Mouse (Mus musculus) forebrain, embryonic 14.5 days (tissue): ENCODE results near the gene Sepsecs. TPM values are rescaled to one million over a fixed set of nuclear protein-coding genes. Genes with fewer than 3 reads are reported as not detected.
A peak's percentile ranks its signal among the peaks of the same experiment; 100 is the strongest.

ENCODE experiments used
- ATAC-seq: fragments of 200-750 bp; cut with Nextera tagmentation; 2 replicates; pipeline ENCODE4 v1.8.0; 2017; ENCODE audit warnings: mild to moderate bottlenecking, moderate library complexity
- DNase-seq: peaks from one replicate; pipeline ENCODE4 v3.0.0-alpha.2; 2015; ENCODE audit warnings: low spot score
- H3K27ac ChIP-seq: fragments of 300-500 bp; sonication (generic); 2 replicates; pipeline ENCODE4 v1.5.1; 2014; ENCODE audit warnings: low read depth, mild to moderate bottlenecking, control low read depth, low read length, moderate library complexity
- H3K27me3 ChIP-seq: fragments of 300-500 bp; sonication (generic); replicated peaks from 2 replicates; pipeline ENCODE4 v1.6.1; 2014; ENCODE audit warnings: low read length, control low read depth, mixed read lengths; ENCODE audit not compliant: control insufficient read depth, insufficient read depth
- H3K36me3 ChIP-seq: fragments of 300-500 bp; sonication (generic); 2 replicates; pipeline ENCODE4 v1.6.1; 2014; ENCODE audit warnings: low read length, control low read depth; ENCODE audit not compliant: control insufficient read depth, insufficient read depth
- H3K4me1 ChIP-seq: fragments of 300-500 bp; sonication (generic); 2 replicates; pipeline ENCODE4 v1.6.1; 2014; ENCODE audit warnings: antibody characterized with exemption, low read length, control low read depth; ENCODE audit not compliant: control insufficient read depth, insufficient read depth
- H3K4me2 ChIP-seq: fragments of 300-500 bp; sonication (generic); 2 replicates; pipeline ENCODE4 v1.6.1; 2014; ENCODE audit warnings: mild to moderate bottlenecking, control low read depth, low read length
- H3K4me3 ChIP-seq: fragments of 300-500 bp; sonication (generic); 2 replicates; pipeline ENCODE4 v1.5.1; 2014; ENCODE audit warnings: low read depth, low read length, control low read depth
- H3K9ac ChIP-seq: fragments of 300-500 bp; sonication (generic); 2 replicates; pipeline ENCODE4 v1.6.1; 2014; ENCODE audit warnings: mild to moderate bottlenecking, low read length, control low read depth, moderate library complexity
- H3K9me3 ChIP-seq: fragments of 300-500 bp; sonication (generic); replicated peaks from 2 replicates; pipeline ENCODE4 v1.6.1; 2016; ENCODE audit warnings: low read length, control low read depth, mixed read lengths; ENCODE audit not compliant: control insufficient read depth
- WGBS: fragments of 180-500 bp; shearing (Covaris S2); extraction: QIAGEN DNeasy Blood & Tissue Kit; methylation state at CpG from one replicate; pipeline ENCODE4 v1.1.7; 2014; 5-methylcytosine and 5-hydroxymethylcytosine counted together
- polyA plus RNA-seq: library from polyadenylated mRNA; unstranded; fragments of >200 nt; fragmentation: Nextera tagmentation; extraction: Ambion mirVana; gene quantifications from 2 replicates; pipeline ENCODE4 v1.2.1, GENCODE M21; 2014

The Sepsecs gene
- polyA plus RNA-seq, 1 experiment from 2014 or later: 6.8 TPM

DNA sequence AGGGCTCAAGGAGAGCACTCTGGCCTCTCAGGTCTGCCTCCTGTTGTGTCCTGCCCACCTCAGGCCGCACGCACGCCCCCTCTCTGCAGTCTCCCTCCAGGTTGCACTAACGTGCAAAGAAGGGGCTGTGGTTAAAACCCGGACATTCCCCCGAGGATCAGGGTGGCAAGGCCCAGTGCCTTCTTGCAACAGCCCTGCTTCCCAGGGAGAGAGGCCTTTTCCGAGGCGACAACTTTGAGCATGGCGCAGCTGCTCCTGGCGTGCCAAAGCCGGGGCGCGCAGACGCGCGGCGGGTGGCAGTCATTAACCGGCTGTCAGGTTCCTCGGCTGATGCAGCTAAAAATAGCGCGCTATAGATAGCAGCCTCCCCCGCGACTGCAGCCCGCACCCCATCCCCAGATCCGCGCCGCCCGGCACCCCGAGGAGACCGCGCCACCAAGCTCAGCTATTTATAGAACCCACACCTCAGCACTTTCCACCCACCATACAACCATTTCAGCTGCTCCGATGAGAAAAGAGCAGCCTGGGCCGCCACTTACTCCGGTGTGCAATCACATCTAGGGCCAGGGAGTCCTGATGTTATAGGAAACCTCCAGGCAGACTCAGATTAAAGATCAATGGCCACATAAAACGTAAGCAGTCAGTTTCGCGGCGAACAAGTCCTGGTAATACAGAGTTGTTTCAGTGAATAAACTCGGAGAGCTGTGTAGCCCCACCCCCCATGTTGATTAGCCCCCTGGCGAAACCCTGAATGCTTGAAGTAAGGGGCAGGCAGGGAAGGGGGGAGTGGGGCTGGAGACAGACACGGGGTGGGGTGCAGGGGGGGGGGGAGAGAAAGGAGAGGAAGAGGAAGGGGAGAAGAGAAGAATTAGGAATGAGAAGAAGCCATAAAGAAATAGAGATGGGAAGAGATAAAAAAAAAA, 50.9 kb downstream of the Sepsecs start:
- Histone ChIP-seq H3K36me3 (no peaks in the 10 kb centered on the region), H3K4me2 (peak overlapping the region; percentile 75), H3K4me3 (peak overlapping the region; percentile 37), H3K4me1 (peaks cover 12% of the 10 kb centered on the region), H3K27me3 (no peaks in the 10 kb centered on the region), H3K9me3 (no peaks in the 10 kb centered on the region), H3K9ac (peak overlapping the region; percentile 44), H3K27ac (peak overlapping the region; percentile 72)
- DNase-seq (peak; percentile 89), ATAC-seq (peak; percentile 91)
- WGBS: under 1% methylated on average over 41 of the region's 41 CpGs

DNA sequence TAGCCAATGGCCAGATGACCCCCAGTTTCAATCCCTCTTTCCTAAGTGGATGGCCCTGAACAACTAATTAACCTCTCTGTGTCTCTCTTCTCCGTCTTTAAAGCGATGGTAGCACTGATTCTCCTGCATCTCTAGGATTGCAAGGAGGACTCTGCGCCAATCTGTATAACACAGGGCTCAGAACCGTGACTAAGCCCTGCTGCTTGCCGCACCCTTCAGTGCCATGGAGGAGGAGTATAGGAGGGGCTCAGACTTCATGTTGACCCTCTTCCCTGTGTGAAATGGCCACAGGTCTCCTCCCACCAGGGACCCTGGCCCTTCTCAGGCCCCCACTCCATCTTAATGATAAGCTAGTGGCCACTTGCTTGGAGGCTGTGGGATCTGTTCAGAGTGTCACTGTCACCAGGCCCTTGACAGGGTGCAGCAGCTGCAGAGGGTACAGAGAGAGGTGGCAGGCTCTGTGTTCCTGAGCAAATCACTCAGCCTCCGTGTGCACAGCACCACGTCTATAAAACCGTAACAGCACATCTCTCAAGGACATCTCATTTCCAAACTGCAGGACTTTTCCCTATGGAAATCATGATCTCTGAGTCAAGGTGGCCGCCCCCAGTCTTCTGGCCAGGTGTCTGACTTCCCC, 51.7 kb downstream of the Sepsecs start:
- Histone ChIP-seq H3K4me3 (peak overlapping the region; percentile 37), H3K36me3 (no peaks in the 10 kb centered on the region), H3K4me2 (peak overlapping the region; percentile 75), H3K4me1 (peaks cover 12% of the 10 kb centered on the region), H3K9ac (peak overlapping the region; percentile 44), H3K9me3 (no peaks in the 10 kb centered on the region), H3K27me3 (no peaks in the 10 kb centered on the region), H3K27ac (peak overlapping the region; percentile 72; the same call in 1 of the 2 replicates)
- 36% methylated on average over 9 of the region's 9 CpGs for WGBS
- DNase-seq (no peak), ATAC-seq (peak; percentile 36)

DNA sequence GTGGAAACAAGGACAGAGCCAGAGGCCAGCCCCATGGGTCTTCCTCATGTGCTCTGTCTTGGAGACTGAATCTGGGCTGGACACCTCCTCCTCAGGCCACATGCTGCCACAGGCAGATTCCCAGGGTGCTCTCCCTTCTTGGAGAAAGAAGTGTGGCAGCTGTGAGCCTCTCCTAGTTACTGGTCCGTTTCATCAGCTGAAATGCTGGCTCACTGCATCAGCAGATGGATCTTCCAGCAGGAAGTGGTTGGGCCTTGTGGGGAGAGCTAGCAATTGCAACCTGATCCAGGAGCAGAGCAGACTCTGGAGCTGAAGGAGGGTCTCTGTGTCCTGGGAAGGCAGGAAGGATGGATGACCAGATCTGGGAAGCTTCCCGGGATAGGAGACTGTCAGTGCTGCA, 53.0 kb downstream of the Sepsecs start:
- Histone ChIP-seq H3K4me3 (no peak overlapping the region), H3K27ac (no peak overlapping the region), H3K4me1 (peaks cover 12% of the 10 kb centered on the region), H3K27me3 (no peaks in the 10 kb centered on the region), H3K9ac (no peak overlapping the region), H3K36me3 (no peaks in the 10 kb centered on the region), H3K4me2 (no peak overlapping the region), H3K9me3 (no peaks in the 10 kb centered on the region)
- 45% methylated on average over 2 of the region's 2 CpGs for WGBS
- DNase-seq (peak; percentile 54), ATAC-seq (no peak)

DNA sequence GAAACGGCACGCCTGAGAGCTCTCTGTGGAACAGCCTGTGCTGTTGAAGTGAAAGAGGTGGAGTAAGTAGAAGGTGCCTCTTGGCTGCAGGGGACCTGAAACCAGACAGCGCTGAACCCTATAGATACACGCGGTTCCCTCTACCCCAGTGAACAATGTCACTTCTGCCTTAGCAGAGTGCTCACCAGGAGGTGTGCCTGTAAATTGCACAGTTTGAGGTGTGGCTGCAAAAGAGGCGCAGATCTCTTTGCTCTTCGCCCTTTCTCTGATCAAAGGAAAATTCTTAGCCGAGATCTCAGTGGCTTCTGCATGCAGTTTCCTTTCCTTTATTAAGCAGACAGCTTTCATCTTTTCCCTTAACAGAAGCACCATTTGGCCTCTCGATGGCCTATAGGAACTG, 54.1 kb downstream of the Sepsecs start:
- Histone ChIP-seq H3K9me3 (no peaks in the 10 kb centered on the region), H3K4me2 (no peak overlapping the region), H3K9ac (no peak overlapping the region), H3K27ac (no peak overlapping the region), H3K4me3 (no peak overlapping the region), H3K27me3 (no peaks in the 10 kb centered on the region), H3K36me3 (no peaks in the 10 kb centered on the region), H3K4me1 (peaks cover 12% of the 10 kb centered on the region)
- ATAC-seq (no peak), DNase-seq (peak; percentile 22)
- WGBS: 67% methylated on average over 9 of the region's 9 CpGs

DNA sequence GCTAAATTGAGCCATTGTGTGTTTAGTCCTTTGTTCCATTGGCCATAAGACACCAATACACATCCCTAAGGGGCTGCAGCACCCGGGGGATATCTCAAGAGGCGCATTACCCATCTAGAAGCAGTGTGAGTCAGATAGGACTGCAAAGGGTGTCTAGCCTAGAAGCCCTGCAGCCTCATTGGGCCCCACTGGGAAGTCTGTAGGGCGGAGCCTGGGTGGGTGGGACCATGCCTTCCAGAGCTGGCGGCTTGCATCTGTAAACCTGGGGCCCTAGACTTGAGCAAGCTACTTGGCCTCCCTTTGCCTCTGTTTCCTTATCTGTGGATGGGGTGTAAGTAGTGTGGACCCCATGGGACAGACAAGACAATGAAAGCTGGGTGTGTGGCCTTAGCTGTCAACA, 54.8 kb downstream of the Sepsecs start:
- Histone ChIP-seq H3K4me1 (peaks cover 12% of the 10 kb centered on the region), H3K27me3 (no peaks in the 10 kb centered on the region), H3K36me3 (no peaks in the 10 kb centered on the region), H3K27ac (no peak overlapping the region), H3K9ac (no peak overlapping the region), H3K4me2 (no peak overlapping the region), H3K9me3 (no peaks in the 10 kb centered on the region), H3K4me3 (no peak overlapping the region)
- 69% methylated on average over 4 of the region's 4 CpGs for WGBS
- ATAC-seq (no peak), DNase-seq (no peak)

DNA sequence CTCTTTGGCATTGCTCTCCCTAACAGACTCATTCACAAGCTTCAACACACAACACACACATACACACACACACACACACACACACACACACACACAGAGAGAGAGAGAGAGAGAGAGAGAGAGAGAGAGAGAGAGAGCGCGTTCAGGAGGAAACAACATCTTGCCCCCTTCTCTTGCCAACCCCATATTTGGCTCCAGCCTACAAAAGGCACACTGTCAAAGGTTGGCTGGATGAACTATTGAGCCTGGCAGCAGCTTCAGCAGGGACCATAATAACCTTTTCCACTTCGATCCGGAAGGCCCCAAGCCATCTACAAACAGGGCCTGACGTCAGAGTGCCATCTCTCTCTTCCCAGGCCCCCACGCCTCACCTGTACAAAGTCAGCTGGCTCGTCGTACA, 56.7 kb downstream of the Sepsecs start:
- no peak overlapping the region for H3K9ac ChIP-seq
- H3K9me3 ChIP-seq: no peaks in the 10 kb centered on the region
- no peaks in the 10 kb centered on the region for H3K27me3 ChIP-seq
- H3K4me3 ChIP-seq: no peak overlapping the region
- H3K4me2 ChIP-seq: no peak overlapping the region
- ATAC-seq (no peak), DNase-seq (no peak)
- 87% methylated on average over 8 of the region's 8 CpGs for WGBS
- H3K4me1 ChIP-seq: peaks cover 5% of the 10 kb centered on the region
- H3K36me3 ChIP-seq: no peaks in the 10 kb centered on the region
- no peak overlapping the region for H3K27ac ChIP-seq

DNA sequence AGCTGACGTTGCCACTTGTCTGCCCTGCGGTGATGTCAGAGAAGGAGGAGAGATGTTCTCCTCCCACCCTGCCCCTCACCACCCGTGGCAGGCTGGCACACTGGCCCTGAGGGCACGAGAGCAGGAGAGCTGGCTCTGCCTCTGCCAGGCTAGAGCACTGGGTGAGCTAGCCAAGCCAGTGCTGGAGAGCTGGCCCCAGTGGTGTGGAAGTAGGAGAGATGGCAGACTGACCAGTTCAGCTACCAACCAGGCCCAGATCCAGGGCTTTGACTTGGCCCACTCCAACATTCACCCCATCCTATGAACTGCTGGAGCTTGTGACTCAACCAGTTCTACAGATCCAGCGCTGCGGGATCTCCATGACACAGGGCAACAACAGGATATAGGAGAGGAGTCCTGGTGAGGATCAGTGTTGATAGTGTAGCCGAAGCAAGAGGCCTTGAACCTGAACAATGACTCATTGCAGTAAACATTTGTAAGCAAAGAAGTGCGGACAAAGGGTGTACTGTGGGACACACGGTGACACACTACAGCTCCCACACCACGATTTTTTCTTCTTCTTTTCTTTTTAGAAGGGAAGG, 58.1 kb downstream of the Sepsecs start:
- DNase-seq (no peak), ATAC-seq (no peak)
- Histone ChIP-seq H3K4me2 (no peak overlapping the region), H3K27me3 (no peaks in the 10 kb centered on the region), H3K36me3 (no peaks in the 10 kb centered on the region), H3K4me1 (no peaks in the 10 kb centered on the region), H3K9ac (no peak overlapping the region), H3K4me3 (no peak overlapping the region), H3K27ac (no peak overlapping the region), H3K9me3 (no peaks in the 10 kb centered on the region)
- WGBS: 69% methylated on average over 10 of the region's 10 CpGs

DNA sequence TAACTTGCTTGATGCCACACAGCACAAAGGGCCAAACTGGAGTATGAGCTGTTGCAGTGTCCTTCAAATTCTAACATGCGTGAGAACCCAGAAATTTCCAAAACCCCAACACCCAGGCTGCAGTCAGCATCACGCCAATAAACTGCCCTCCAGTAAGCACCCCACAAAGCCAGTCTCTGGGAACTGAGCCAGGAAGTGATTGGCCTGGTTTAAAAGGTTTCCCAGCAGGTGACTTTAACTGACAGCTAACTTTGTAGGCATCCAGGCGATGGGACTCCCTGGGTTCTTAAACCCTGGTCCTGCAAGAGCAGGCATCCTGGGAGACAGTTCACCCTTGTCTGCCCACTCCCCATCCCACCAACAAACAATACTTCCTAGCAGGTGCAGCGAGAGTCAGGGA, 59.2 kb downstream of the Sepsecs start:
- H3K36me3 ChIP-seq: no peaks in the 10 kb centered on the region
- H3K4me1 ChIP-seq: no peaks in the 10 kb centered on the region
- no peak overlapping the region for H3K27ac ChIP-seq
- no peak overlapping the region for H3K4me2 ChIP-seq
- H3K9me3 ChIP-seq: no peaks in the 10 kb centered on the region
- no peak overlapping the region for H3K9ac ChIP-seq
- DNase-seq (peak; percentile 16), ATAC-seq (no peak)
- no peak overlapping the region for H3K4me3 ChIP-seq
- no peaks in the 10 kb centered on the region for H3K27me3 ChIP-seq
- WGBS: 31% methylated on average over 4 of the region's 4 CpGs

DNA sequence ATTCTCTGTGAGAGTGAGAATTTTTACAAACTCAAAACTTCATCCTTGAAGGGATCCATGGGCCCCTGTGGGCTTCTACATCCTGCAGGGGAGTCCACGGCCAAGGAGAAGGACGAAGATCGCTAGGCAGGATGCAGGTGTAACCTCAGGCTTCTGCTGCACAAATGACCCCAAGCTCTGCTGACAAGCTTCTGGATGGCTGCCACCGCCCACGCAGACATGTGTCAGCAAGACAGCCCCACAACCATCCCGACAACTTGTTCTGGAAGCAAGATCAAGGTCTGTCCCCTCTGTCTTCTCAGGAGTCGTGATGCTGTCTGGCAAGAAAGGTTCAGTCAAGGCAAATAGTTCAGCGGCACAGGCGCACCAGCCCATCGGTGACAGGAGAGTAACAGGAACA, 59.8 kb downstream of the Sepsecs start:
- ATAC-seq: no peak
- no peaks in the 10 kb centered on the region for H3K27me3 ChIP-seq

More for the DNA sequence above, 59.8 kb downstream of the Sepsecs start:
- H3K36me3 ChIP-seq: no peaks in the 10 kb centered on the region
- no peaks in the 10 kb centered on the region for H3K9me3 ChIP-seq
- H3K4me3 ChIP-seq: no peak overlapping the region
- no peak overlapping the region for H3K4me2 ChIP-seq
- H3K4me1 ChIP-seq: no peaks in the 10 kb centered on the region
- H3K27ac ChIP-seq: no peak overlapping the region
- no peak overlapping the region for H3K9ac ChIP-seq
- DNase-seq: no peak
- 84% methylated on average over 10 of the region's 10 CpGs for WGBS
